Mouse (Mus musculus) limb, embryonic 10.5 days (tissue): ENCODE measurements around the gene Neurl1a. TPM values are rescaled to one million over a fixed set of nuclear protein-coding genes. Genes with fewer than 3 reads are reported as not detected.
"Not testable (repeated sequence)": the region's sequence is repeated elsewhere in the genome, so short reads cannot be mapped to it uniquely, and the experiment has no call there.

Source experiments
- DNase-seq: peaks from one replicate; pipeline ENCODE4 v3.0.0-alpha.2; 2017; ENCODE audit warnings: low spot score
- H3K27ac ChIP-seq: fragments of 300-500 bp; sonication (generic); 2 replicates; pipeline ENCODE4 v1.5.1; 2016; ENCODE audit warnings: mild to moderate bottlenecking
- H3K27me3 ChIP-seq: fragments of 300-500 bp; sonication (generic); 2 replicates; pipeline ENCODE4 v1.6.1; 2016; ENCODE audit warnings: low read depth, mild to moderate bottlenecking; ENCODE audit not compliant: poor library complexity, severe bottlenecking
- H3K36me3 ChIP-seq: fragments of 300-500 bp; sonication (generic); 2 replicates; pipeline ENCODE4 v1.6.1; 2016; ENCODE audit warnings: mild to moderate bottlenecking, moderate library complexity
- H3K4me1 ChIP-seq: fragments of 300-500 bp; sonication (generic); 2 replicates; pipeline ENCODE4 v1.6.1; 2016
- H3K4me3 ChIP-seq: fragments of 300-500 bp; sonication (generic); 2 replicates; pipeline ENCODE4 v1.5.1; 2016; ENCODE audit warnings: mild to moderate bottlenecking, moderate library complexity
- H3K9me3 ChIP-seq: fragments of 300-500 bp; sonication (generic); replicated peaks from 2 replicates; pipeline ENCODE4 v1.6.1; 2016; ENCODE audit warnings: mild to moderate bottlenecking
- WGBS: fragments of 180-500 bp; shearing (Covaris S2); methylation state at CpG from one replicate; pipeline ENCODE4 v1.1.7; 2016; 5-methylcytosine and 5-hydroxymethylcytosine counted together
- polyA plus RNA-seq: library from polyadenylated mRNA; unstranded; fragments of >200 nt; fragmentation: Nextera tagmentation; extraction: Ambion mirVana; gene quantifications from 2 replicates; pipeline ENCODE4 v1.2.1, GENCODE M21; 2016

Neurl1a gene
- polyA plus RNA-seq = 5.7 and 7.7 TPM in 2 replicates

DNA sequence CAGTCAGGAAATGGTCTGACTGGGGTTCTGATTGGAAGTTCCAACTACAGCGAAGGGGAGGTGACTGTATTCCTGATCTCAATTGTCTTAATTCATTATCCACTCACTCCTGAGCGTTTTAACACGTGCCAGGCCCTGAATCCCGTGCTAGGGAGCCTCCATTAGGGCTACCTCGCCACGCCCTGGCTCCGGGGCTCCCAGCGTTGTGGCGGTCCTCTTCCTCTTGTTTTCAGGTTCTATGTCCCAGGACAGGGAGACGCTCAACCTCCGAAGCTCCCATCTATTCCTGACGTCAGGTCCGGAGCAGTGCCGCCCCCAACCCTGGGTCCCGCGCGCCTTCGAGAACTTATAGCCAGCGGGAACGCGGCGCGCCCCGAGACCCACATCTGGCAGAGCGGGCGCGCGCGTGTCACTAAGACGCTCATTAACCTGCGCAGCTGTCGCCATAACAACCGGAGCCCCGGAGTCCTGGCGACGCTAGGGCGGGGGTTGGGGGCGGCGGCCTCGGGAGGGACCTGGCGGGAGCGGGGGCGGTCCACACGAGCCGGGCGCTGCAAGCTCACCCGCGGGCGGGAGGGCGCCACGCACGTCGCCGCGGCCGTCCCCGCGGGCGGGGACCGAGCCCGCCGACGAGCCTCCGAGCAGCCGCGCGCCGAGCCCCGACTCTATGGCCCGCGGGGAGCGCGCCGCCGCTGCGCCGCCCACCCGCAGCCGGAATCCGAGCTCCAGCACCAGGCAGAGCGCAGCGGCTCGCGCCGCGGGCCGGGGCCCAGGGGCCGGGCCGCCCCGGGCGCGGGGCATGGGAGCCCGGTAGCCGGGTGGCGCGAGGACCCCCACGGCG, at the start of gene Neurl1a:
Neurl1a (plus strand) TSS at position 390 of the 841 bp plus-strand sequence.
- H3K9me3 ChIP-seq = no peaks in the 10 kb centered on the region
- under 1% methylated on average over 98 of the region's 98 CpGs for WGBS
- H3K27ac ChIP-seq = peak within 1 kb of the TSS; percentile 80
- H3K36me3 ChIP-seq = no peaks in the 10 kb centered on the region
- H3K4me1 ChIP-seq = peaks cover 22% of the 10 kb centered on the region
- peak; percentile 84 for DNase-seq
- H3K27me3 ChIP-seq = peaks cover 68% of the 10 kb centered on the region
- H3K4me3 ChIP-seq = peak within 1 kb of the TSS; percentile 80

DNA sequence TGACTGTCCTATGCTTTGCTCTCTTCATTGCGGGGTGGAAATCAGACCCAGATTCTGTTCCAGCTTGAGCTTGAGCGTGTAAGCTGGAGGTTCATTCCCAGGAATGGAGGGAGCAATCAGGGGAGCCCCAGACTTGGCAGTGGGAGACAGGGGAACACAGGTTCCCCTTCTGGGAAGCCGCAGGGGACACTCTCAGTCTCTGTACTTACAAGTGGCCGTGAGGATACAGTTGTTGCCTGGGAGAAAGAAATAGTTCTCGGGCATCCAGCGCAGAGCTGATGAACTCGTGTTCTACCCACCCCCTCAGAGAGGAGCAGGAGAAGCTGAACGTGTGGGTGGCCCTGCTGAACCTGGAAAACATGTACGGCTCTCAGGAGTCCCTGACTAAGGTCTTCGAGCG, 49.8 kb upstream of the Neurl1a start:
- DNase-seq = no peak
- Histone ChIP-seq H3K9me3 (no peaks in the 10 kb centered on the region), H3K4me1 (no peaks in the 10 kb centered on the region), H3K27me3 (no peaks in the 10 kb centered on the region), H3K4me3 (no peak overlapping the region), H3K36me3 (peaks cover 100% of the 10 kb centered on the region), H3K27ac (no peak overlapping the region)
- WGBS = 90% methylated on average over 11 of the region's 11 CpGs

DNA sequence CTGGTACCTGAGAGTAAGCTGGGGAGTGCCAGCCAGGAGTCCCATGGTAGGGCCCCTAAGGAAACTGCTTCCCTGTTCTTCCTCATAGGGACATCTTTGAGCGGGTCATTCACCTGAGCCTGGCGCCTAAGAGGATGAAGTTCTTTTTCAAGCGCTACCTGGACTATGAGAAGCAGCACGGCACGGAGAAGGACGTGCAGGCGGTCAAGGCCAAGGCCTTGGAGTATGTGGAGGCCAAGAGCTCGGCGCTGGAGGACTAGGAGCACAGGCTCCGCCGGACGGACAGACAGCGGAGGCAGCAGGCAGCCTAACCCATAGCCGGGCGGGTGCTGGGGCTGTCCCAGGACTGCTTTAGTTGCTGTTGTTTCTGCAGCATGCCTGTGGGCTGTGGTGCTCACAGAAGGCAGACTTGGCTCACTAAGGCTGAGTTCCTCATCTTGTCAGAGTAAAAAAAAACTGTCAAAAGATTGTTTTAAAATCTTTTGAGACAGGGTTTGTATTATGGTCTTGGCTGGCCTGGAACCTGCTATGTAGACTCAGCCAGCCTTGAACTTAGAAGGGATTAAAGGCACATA, 48.0 kb upstream of the Neurl1a start:
- no peak overlapping the region for H3K27ac ChIP-seq
- no peaks in the 10 kb centered on the region for H3K27me3 ChIP-seq
- no peaks in the 10 kb centered on the region for H3K4me1 ChIP-seq
- no peak overlapping the region for H3K4me3 ChIP-seq
- WGBS = 97% methylated on average over 15 of the region's 15 CpGs
- H3K9me3 ChIP-seq = no peaks in the 10 kb centered on the region
- H3K36me3 ChIP-seq = peaks cover 93% of the 10 kb centered on the region
- DNase-seq = no peak

DNA sequence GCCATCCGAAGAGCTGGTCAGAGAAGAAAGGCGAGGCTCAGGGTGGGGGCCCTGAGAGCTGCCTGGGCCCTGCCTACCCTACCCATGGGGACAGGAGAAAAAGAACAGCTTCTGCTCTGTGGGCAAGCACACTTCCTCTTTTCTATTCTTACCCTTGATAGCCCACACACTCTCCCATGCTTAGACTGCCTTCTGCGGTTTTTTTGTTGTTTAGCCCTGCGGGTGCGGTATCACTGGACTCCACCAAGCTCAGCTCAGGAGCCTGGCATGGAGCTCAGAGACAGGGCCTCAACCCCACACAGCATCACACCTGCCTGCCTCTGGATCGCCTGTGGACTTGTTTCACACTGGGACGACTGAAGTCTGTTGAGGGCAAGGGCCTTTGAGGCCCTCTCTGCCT, 45.5 kb upstream of the Neurl1a start:
- Histone ChIP-seq H3K9me3 (no peaks in the 10 kb centered on the region), H3K4me1 (peaks cover 16% of the 10 kb centered on the region), H3K4me3 (no peak overlapping the region), H3K27me3 (peaks cover 1% of the 10 kb centered on the region), H3K27ac (no peak overlapping the region), H3K36me3 (peaks cover 67% of the 10 kb centered on the region)
- WGBS = 93% methylated on average over 7 of the region's 7 CpGs
- DNase-seq = no peak

DNA sequence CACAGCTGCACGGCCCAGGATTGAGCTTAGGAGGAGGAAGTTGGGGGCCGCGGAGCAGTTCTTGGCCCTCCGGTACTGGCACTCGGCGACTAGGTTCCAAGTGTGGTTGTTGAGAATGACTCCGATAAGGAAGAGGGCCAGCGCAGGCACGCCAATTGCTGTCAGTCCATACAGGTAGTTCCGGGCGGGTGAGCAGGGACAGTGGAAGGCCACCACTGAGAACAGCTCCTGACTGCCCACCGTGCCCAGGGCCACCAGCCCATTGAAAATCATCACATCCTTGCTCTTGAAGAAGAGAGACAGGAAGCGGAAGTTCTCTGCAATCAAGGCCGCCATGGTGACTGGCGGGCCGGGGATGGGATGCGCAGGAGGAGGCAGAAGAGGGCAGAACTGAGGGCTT, 43.1 kb upstream of the Neurl1a start:
- Histone ChIP-seq H3K4me3 (no peak overlapping the region), H3K9me3 (no peaks in the 10 kb centered on the region)
- 90% methylated on average over 17 of the region's 17 CpGs for WGBS

DNA sequence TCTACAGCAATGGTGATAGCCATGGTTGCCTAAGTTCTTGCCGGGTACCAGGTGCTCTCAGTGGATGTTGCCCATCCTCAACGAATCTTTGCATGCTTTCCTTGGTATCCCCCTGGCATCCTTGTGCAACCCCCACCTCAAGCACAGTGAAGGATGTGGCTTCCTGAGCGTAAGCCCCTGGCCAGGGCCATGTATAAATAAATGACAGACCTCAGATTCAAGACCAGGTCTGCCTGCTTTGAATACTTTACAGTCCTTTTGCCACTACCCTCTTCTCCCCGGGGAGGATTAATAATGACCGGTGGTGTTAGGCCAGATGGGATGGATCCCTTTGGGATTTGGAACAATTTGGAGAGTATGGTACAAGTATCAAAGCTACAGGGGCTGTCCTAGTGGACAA, 42.5 kb upstream of the Neurl1a start:
- Histone ChIP-seq H3K36me3 (peaks cover 37% of the 10 kb centered on the region), H3K27ac (no peak overlapping the region), H3K4me3 (no peak overlapping the region), H3K9me3 (no peaks in the 10 kb centered on the region), H3K27me3 (peaks cover 21% of the 10 kb centered on the region), H3K4me1 (peaks cover 31% of the 10 kb centered on the region)
- 89% methylated on average over 5 of the region's 5 CpGs for WGBS
- no peak for DNase-seq

More for the DNA sequence above, 43.1 kb upstream of the Neurl1a start:
- no peak for DNase-seq
- H3K27ac ChIP-seq = no peak overlapping the region
- peaks cover 31% of the 10 kb centered on the region for H3K4me1 ChIP-seq
- peaks cover 43% of the 10 kb centered on the region for H3K36me3 ChIP-seq
- H3K27me3 ChIP-seq = peaks cover 21% of the 10 kb centered on the region

DNA sequence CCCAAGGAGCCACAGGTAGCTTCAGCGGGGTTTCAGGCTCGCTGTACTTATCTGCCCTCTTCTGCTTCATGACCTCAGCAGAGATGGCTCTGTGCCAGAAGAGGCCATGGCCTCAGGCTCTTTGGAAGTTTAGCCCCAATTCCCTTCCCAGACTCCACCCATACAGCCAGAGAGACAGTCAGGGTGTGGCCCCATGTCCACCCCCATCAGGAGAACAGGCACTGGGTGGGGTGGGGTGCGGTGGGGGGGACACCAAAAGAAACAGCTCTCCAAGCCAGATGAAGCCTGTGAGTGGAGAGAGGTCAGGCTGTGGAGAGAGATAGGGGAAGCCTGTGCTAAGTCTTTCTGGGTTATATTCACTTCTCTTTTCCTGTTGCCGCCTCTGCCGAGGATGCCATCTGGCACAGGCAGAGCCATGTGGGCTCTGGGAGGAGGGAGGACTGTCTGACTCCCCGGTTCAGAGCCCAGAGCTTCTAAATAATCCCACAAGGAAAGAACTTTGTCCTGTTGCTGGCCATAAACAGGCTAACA, 41.5 kb upstream of the Neurl1a start:
- peaks cover 21% of the 10 kb centered on the region for H3K27me3 ChIP-seq
- 45% methylated on average over 6 of the region's 6 CpGs for WGBS
- DNase-seq = no peak
- peak overlapping the region; percentile 49 for H3K4me3 ChIP-seq
- H3K36me3 ChIP-seq = peaks cover 28% of the 10 kb centered on the region
- peaks cover 31% of the 10 kb centered on the region for H3K4me1 ChIP-seq
- peak overlapping the region; percentile 86 for H3K27ac ChIP-seq
- H3K9me3 ChIP-seq = no peaks in the 10 kb centered on the region

DNA sequence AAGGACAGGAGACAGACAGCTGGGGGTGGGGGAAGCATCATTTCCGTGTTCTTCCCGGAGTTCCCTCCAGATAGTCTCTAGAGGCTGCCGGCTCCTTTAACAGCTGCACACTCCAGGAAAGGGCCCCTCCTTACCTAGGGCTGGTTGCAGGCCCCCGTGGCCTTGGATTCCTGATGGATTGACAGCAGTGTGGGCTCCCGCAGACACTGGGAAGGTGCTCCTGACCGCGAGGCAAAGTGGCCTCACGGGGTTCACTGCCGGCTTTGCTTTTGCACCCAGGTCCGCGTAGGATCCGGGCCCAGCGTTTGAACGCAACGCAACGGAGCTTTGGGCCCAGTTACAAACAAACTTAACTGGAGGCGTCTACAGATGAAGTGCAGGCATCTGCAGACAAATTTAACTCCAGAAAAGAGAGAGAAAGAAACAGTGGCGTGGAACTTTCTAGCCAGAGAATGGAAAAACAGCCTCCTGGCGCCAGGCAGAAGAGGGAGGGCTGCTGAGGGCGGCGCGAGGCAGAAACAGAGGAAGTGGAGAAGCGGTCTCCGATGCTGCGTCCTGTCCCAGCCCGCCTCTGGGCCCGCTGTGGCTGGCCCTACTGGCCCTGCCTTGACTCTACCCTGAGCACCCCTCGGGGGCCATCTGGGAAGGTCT, 40.7 kb upstream of the Neurl1a start, which contains the start of gene Calhm2:
Calhm2 (minus strand) TSS at position 524 of the 651 bp plus-strand sequence.
- 5% methylated on average over 28 of the region's 28 CpGs for WGBS
- H3K27me3 ChIP-seq = peaks cover 21% of the 10 kb centered on the region
- H3K36me3 ChIP-seq = peaks cover 20% of the 10 kb centered on the region

DNA sequence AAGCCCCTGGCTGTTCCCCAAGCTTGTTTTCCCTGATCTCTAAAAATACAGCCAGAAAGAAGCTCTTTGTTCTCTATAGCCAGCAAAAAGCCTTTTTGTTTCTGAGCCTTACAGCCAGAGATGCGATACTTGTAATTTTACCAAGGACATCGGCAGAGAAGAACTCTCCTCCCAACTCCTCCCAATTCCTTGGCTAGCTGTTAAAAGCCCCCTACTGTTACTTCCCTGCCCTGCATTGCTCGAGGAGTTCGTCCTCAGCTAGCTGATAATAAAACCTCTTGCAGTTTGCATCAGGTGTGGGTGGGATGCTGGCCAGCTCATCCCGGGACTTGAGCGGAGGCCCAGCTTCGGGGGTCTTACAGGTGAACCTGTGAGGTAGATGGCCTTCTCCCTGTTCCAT, 39.0 kb upstream of the Neurl1a start:
- peaks cover 31% of the 10 kb centered on the region for H3K4me1 ChIP-seq
- 25% methylated on average over 7 of the region's 7 CpGs for WGBS
- not testable (repeated sequence) for H3K4me3 ChIP-seq, H3K36me3 ChIP-seq, H3K9me3 ChIP-seq, DNase-seq, H3K27ac ChIP-seq
- H3K27me3 ChIP-seq = peaks cover 21% of the 10 kb centered on the region

More for the DNA sequence above, 40.7 kb upstream of the Neurl1a start, which contains the start of gene Calhm2:
- Histone ChIP-seq H3K4me3 (peak within 1 kb of the TSS; percentile 49), H3K4me1 (peaks cover 31% of the 10 kb centered on the region), H3K27ac (peak within 1 kb of the TSS; percentile 86), H3K9me3 (no peaks in the 10 kb centered on the region)
- peak; percentile 66 for DNase-seq

DNA sequence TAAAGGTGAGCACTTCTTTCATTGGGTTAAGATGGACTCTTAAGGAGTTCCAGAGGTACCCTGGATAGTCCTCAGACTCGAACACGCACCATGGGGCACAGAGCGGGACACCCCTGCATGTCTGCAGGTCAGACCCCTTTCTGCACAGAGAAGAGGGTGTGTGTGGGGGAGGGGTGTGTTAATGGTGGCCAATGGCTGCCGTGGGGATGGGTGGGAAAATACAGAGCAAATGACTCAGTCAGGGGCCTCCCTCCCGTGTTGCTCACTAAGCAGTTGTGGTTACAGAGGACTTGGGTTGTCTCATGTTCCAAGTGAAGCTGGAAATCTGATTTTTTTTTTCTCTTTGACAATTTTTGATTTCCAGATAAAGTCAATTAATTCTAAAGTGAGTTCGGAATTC, 36.2 kb upstream of the Neurl1a start:
- peaks cover 21% of the 10 kb centered on the region for H3K27me3 ChIP-seq
- no peak overlapping the region for H3K27ac ChIP-seq
- no peaks in the 10 kb centered on the region for H3K9me3 ChIP-seq
- no peak overlapping the region for H3K4me3 ChIP-seq
- DNase-seq = no peak
- no peaks in the 10 kb centered on the region for H3K36me3 ChIP-seq
- peaks cover 22% of the 10 kb centered on the region for H3K4me1 ChIP-seq
- 83% methylated on average over 6 of the region's 6 CpGs for WGBS

DNA sequence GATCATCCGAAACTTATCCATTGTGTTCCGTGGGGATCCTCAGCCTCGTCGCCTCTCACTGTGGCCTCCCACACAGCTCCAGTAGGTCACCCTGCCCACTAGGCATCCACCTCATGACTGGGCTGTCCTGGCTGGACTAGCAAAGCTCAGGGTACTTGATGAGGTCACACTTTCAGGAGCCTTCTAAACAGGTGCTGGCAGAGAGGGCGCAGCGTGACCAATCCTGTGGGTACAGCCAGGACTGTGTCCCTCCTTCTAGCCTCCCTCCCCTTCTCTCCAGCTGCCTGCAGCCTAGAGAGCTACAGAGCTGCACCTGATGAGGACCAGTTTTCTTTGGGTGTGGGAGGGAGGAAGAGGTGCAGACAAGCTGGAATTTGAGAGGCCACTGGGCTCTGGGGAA, 34.5 kb upstream of the Neurl1a start, which contains the start of gene Calhm1:
Calhm1 (minus strand) TSS at position 101 of the 400 bp plus-strand sequence.
- Histone ChIP-seq H3K27me3 (peaks cover 9% of the 10 kb centered on the region), H3K4me3 (no peak within 1 kb of the TSS), H3K9me3 (no peaks in the 10 kb centered on the region), H3K27ac (no peak within 1 kb of the TSS; the same call in 1 of the 2 replicates), H3K4me1 (peaks cover 11% of the 10 kb centered on the region; the same call in 1 of the 2 replicates), H3K36me3 (no peaks in the 10 kb centered on the region)
- DNase-seq = no peak
- 89% methylated on average over 6 of the region's 6 CpGs for WGBS

DNA sequence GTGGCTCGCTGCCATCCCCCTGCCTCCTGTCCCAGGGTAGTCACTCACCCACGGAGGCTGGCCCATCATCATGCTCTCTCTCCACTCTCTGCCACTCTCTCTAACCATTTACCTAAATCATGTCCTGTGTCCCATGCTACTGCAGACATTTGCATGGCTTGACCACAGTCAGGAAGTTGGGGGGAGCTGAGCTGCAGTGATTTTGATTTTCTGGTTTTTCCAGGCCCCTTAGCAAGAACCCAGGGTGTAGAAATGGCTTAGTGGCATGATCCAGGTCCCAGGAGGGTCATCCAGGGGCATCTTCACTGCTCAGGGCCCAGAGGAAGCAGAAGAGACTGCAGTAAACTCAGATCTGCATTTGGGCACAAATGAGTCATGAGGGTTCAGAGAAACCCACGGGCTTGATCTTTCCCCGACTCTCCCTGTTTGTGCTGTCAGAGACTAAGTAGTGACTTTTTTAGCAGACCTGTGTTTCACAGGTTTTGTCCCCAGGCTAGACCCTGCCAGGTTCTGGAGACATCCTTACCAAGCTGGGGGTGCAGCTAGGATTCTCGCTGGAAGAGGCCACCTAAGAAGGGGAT, 30.3 kb upstream of the Neurl1a start:
- H3K9me3 ChIP-seq = no peaks in the 10 kb centered on the region
- no peaks in the 10 kb centered on the region for H3K36me3 ChIP-seq
- no peak for DNase-seq
- no peak overlapping the region for H3K4me3 ChIP-seq
- H3K27ac ChIP-seq = peak overlapping the region; percentile 32
- H3K27me3 ChIP-seq = peaks cover 32% of the 10 kb centered on the region
- H3K4me1 ChIP-seq = peaks cover 26% of the 10 kb centered on the region
- WGBS = 81% methylated on average over 5 of the region's 5 CpGs
